Comparison of ENCODE assay signal across 7 mouse cellular contexts in the genomic region with DNA sequence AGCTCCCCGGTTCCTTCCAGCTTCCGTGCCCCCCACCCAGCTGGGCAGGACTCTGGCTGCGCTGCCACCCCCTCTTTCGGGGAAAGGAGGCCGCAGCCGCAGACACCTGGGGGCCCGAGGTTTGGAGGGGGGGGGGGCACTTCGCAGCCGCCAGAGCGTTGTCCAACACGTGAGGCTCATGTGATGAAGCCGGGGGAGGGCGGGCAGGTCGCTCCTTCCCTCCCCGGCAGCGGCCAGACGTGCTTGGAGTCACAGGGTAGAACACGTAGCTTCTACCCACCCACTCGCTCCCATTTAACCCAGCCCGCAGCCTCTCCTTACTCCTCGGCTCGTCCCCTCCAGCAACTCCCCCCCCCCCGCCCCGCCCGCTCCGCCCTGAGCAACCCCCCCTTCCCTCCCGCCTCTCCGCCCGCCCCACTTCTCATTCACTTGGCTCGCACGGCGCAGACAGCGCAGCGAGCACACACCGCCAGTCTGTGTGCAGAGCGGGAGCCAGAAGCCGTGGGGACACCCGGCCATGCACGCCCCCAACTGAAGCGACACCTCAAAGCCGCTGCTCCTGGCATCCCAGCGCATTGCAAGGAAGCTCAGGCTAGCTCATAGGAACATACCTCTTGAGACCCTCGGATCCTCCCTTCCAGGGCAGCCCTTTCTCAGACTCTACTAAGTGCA. TPM values are rescaled to one million over a fixed set of nuclear protein-coding genes. Genes with fewer than 3 reads are reported as not detected.
DNase-seq lines count a peak whose midpoint lies in the region; ATAC-seq and TF ChIP-seq lines count a peak whose summit lies in the region.

Gene Bhlhe40 (plus strand): TSS at position 424 of the 672 bp plus-strand sequence.

- 0% methylated on average over 33 of the region's 43 CpGs for WGBS in embryonic facial prominence, embryonic 13.5 days
- WGBS in kidney, embryonic 14.5 days: 0% methylated on average over 29 of the region's 43 CpGs
- 2% methylated on average over 25 of the region's 43 CpGs for WGBS in limb, embryonic 14.5 days
- 0% methylated on average over 18 of the region's 43 CpGs for WGBS in midbrain, embryonic 16.5 days

- H3K27me3 ChIP-seq in embryonic facial prominence, embryonic 13.5 days: peaks cover 46% of the 10 kb centered on the region
- H3K27me3 ChIP-seq in kidney, embryonic 14.5 days (ENCODE audit: control insufficient read depth, insufficient read depth, low read length): no peaks in the 10 kb centered on the region
- H3K27me3 ChIP-seq in limb, embryonic 14.5 days (ENCODE audit: control insufficient read depth, insufficient read depth, low read length): no peaks in the 10 kb centered on the region; the same call in 1 of the 2 replicates
- H3K27me3 ChIP-seq in midbrain, embryonic 16.5 days (ENCODE audit: control insufficient read depth, insufficient read depth, low read depth, low read length): no peaks in the 10 kb centered on the region; the same call in 1 of the 2 replicates

- peak; percentile 83 for ATAC-seq in embryonic facial prominence, embryonic 13.5 days (ENCODE audit: insufficient number of reproducible peaks, insufficient read depth, low FRiP score, low TSS enrichment, low read depth)
- ATAC-seq in kidney, embryonic 14.5 days (ENCODE audit: low FRiP score, low TSS enrichment): peak; percentile 78
- ATAC-seq in limb, embryonic 14.5 days (ENCODE audit: low FRiP score, low read depth): peak; percentile 85
- ATAC-seq in midbrain, embryonic 16.5 days: peak; percentile 86

- peak within 1 kb of the TSS; percentile 88 for H3K27ac ChIP-seq in embryonic facial prominence, embryonic 13.5 days
- peak within 1 kb of the TSS; percentile 94 for H3K27ac ChIP-seq in kidney, embryonic 14.5 days (ENCODE audit: low read depth, low read length)
- peak within 1 kb of the TSS; percentile 90 for H3K27ac ChIP-seq in limb, embryonic 14.5 days (replicated peaks; ENCODE audit: low read depth, low read length)
- H3K27ac ChIP-seq in midbrain, embryonic 16.5 days (ENCODE audit: low read length): peak within 1 kb of the TSS; percentile 87

- H3K4me1 ChIP-seq in embryonic facial prominence, embryonic 13.5 days: peaks cover 32% of the 10 kb centered on the region
- peaks cover 7% of the 10 kb centered on the region; the same call in 1 of the 2 replicates for H3K4me1 ChIP-seq in kidney, embryonic 14.5 days (ENCODE audit: control insufficient read depth, insufficient read depth, low read length)
- peaks cover 15% of the 10 kb centered on the region; the same call in 1 of the 2 replicates for H3K4me1 ChIP-seq in limb, embryonic 14.5 days (ENCODE audit: control insufficient read depth, insufficient read depth, low read length)
- H3K4me1 ChIP-seq in midbrain, embryonic 16.5 days (ENCODE audit: control insufficient read depth, insufficient read depth, low read length): peaks cover 12% of the 10 kb centered on the region

- no peaks in the 10 kb centered on the region for H3K36me3 ChIP-seq in embryonic facial prominence, embryonic 13.5 days
- no peaks in the 10 kb centered on the region for H3K36me3 ChIP-seq in kidney, embryonic 14.5 days (ENCODE audit: control insufficient read depth, insufficient read depth, low read length)
- peaks cover 8% of the 10 kb centered on the region for H3K36me3 ChIP-seq in limb, embryonic 14.5 days (ENCODE audit: control insufficient read depth, insufficient read depth, low read length)
- H3K36me3 ChIP-seq in midbrain, embryonic 16.5 days (ENCODE audit: control insufficient read depth, insufficient read depth, low read length): peaks cover 3% of the 10 kb centered on the region; the same call in 1 of the 2 replicates

- DNase-seq in adrenal gland, postnatal 14 days: peak; percentile 96
- peak; percentile 93 to 96 for DNase-seq in heart, adult 9 months (ENCODE audit: low spot score in 2 of 2)
- DNase-seq in limb, embryonic 14.5 days (ENCODE audit: low spot score): peak; percentile 92
- peak; percentile 51 to 78 for DNase-seq in spleen, postnatal 10 days (ENCODE audit: low spot score in 2 of 2)

- TF ChIP-seq POLR2A in limb, embryonic 14.5 days (IDR thresholded peaks at IDR 0.05; ENCODE audit: borderline replicate concordance, extremely low read depth, insufficient read depth, insufficient read length): peak; percentile 62; the same call in 1 of the 2 replicates

- peak within 1 kb of the TSS; percentile 56 for H3K4me3 ChIP-seq in embryonic facial prominence, embryonic 13.5 days
- H3K4me3 ChIP-seq in kidney, embryonic 14.5 days (ENCODE audit: low read length): peak within 1 kb of the TSS; percentile 55
- H3K4me3 ChIP-seq in limb, embryonic 14.5 days (replicated peaks; ENCODE audit: low read length): peak within 1 kb of the TSS; percentile 60
- H3K4me3 ChIP-seq in midbrain, embryonic 16.5 days (ENCODE audit: low read depth, low read length): peak within 1 kb of the TSS; percentile 58

- H3K9me3 ChIP-seq in embryonic facial prominence, embryonic 13.5 days: no peaks in the 10 kb centered on the region
- H3K9me3 ChIP-seq in kidney, embryonic 14.5 days (ENCODE audit: control insufficient read depth, low read length): no peaks in the 10 kb centered on the region
- no peaks in the 10 kb centered on the region for H3K9me3 ChIP-seq in limb, embryonic 14.5 days (ENCODE audit: control insufficient read depth, low read length)
- no peaks in the 10 kb centered on the region for H3K9me3 ChIP-seq in midbrain, embryonic 16.5 days (replicated peaks; ENCODE audit: control insufficient read depth, low read length, poor library complexity, severe bottlenecking)

- peak within 1 kb of the TSS; percentile 70 for H3K9ac ChIP-seq in embryonic facial prominence, embryonic 13.5 days
- peak within 1 kb of the TSS; percentile 50 for H3K9ac ChIP-seq in kidney, embryonic 14.5 days (ENCODE audit: low read depth, low read length)
- H3K9ac ChIP-seq in limb, embryonic 14.5 days (ENCODE audit: low read depth, low read length, severe bottlenecking): peak within 1 kb of the TSS; percentile 70
- peak within 1 kb of the TSS; percentile 69 for H3K9ac ChIP-seq in midbrain, embryonic 16.5 days (ENCODE audit: low read depth, low read length)

- H3K4me2 ChIP-seq in embryonic facial prominence, embryonic 13.5 days: peak within 1 kb of the TSS; percentile 91
- peak within 1 kb of the TSS; percentile 95 for H3K4me2 ChIP-seq in kidney, embryonic 14.5 days (replicated peaks; ENCODE audit: low read depth, low read length)
- peak within 1 kb of the TSS; percentile 94 for H3K4me2 ChIP-seq in limb, embryonic 14.5 days (replicated peaks; ENCODE audit: low read depth, low read length, severe bottlenecking)
- H3K4me2 ChIP-seq in midbrain, embryonic 16.5 days (ENCODE audit: low read length): peak within 1 kb of the TSS; percentile 92

RNA-seq across cellular contexts. Expression of gene Bhlhe40, which starts in this region (rescaled TPM):
- total RNA-seq in adrenal gland, postnatal 14 days (2021): 67.2 and 108 TPM in 2 replicates
- 6.2 and 7.7 TPM in 2 replicates for polyA plus RNA-seq in embryonic facial prominence, embryonic 13.5 days (2015; fragmentation: Nextera tagmentation; extraction: Ambion mirVana)
- 6.9 and 8.1 TPM in 2 replicates for polyA plus RNA-seq in kidney, embryonic 14.5 days (2014; fragmentation: Nextera tagmentation; extraction: Ambion mirVana)
- 10.8 and 11.9 TPM in 2 replicates for polyA plus RNA-seq in limb, embryonic 14.5 days (2012; rRNA removed)
- polyA plus RNA-seq in limb, embryonic 14.5 days (2014; fragmentation: Nextera tagmentation; extraction: Ambion mirVana): 27.6 and 31.7 TPM in 2 replicates
- 6.6 and 7.8 TPM in 2 replicates for polyA plus RNA-seq in midbrain, embryonic 16.5 days (2015; fragmentation: Nextera tagmentation; extraction: Ambion mirVana)

Comparison
In these comparisons a context has a peak if more than half of its experiments do, and no peak if none do; other contexts are left out.
1. Peak in every context shown above with its lines: DNase-seq, ATAC-seq, H3K4me3 ChIP-seq and H3K27ac ChIP-seq.